Mouse (Mus musculus) intestine, embryonic 14.5 days (tissue): ENCODE data around the gene Hdac11. TPM values are rescaled to one million over a fixed set of nuclear protein-coding genes. Genes with fewer than 3 reads are reported as not detected.

Experiments used
- ATAC-seq: fragments of 200-750 bp; cut with Nextera tagmentation; replicated peaks from 2 replicates; pipeline ENCODE4 v1.8.0; 2017; ENCODE audit warnings: low read depth, moderate number of reproducible peaks, moderate TSS enrichment, moderate library complexity; ENCODE audit not compliant: low FRiP score, low TSS enrichment
- DNase-seq: peaks from one replicate; pipeline ENCODE4 v3.0.0-alpha.2; 2018; ENCODE audit warnings: low spot score
- H3K27ac ChIP-seq: fragments of 300-500 bp; sonication (generic); 2 replicates; pipeline ENCODE4 v1.5.1; 2014; ENCODE audit warnings: low read depth, mild to moderate bottlenecking, control low read depth
- H3K27me3 ChIP-seq: fragments of 300-500 bp; sonication (generic); replicated peaks from 2 replicates; pipeline ENCODE4 v1.6.1; 2014; ENCODE audit warnings: low read length, control low read depth; ENCODE audit not compliant: control insufficient read depth, insufficient read depth
- H3K36me3 ChIP-seq: fragments of 300-500 bp; sonication (generic); 2 replicates; pipeline ENCODE4 v1.6.1; 2014; ENCODE audit warnings: low read length, control low read depth; ENCODE audit not compliant: control insufficient read depth, insufficient read depth
- H3K4me1 ChIP-seq: fragments of 300-500 bp; sonication (generic); replicated peaks from 2 replicates; pipeline ENCODE4 v1.6.1; 2014; ENCODE audit warnings: low read length, control low read depth, mixed read lengths; ENCODE audit not compliant: control insufficient read depth, insufficient read depth
- H3K4me2 ChIP-seq: fragments of 300-500 bp; sonication (generic); 2 replicates; pipeline ENCODE4 v1.6.1; 2014; ENCODE audit warnings: low read length
- H3K4me3 ChIP-seq: fragments of 300-500 bp; sonication (generic); 2 replicates; pipeline ENCODE4 v1.5.1; 2014; ENCODE audit warnings: low read depth, low read length, control low read depth, mixed read lengths
- H3K9ac ChIP-seq: fragments of 300-500 bp; sonication (generic); 2 replicates; pipeline ENCODE4 v1.6.1; 2014; ENCODE audit warnings: mild to moderate bottlenecking, low read length
- H3K9me3 ChIP-seq: fragments of 300-500 bp; sonication (generic); 2 replicates; pipeline ENCODE4 v1.6.1; 2016; ENCODE audit warnings: low read length, control low read depth; ENCODE audit not compliant: control insufficient read depth
- WGBS: fragments of 180-500 bp; shearing (Covaris S2); extraction: QIAGEN DNeasy Blood & Tissue Kit; methylation state at CpG from one replicate; pipeline ENCODE4 v1.1.7; 2014; 5-methylcytosine and 5-hydroxymethylcytosine counted together
- polyA plus RNA-seq: library from polyadenylated mRNA; unstranded; fragments of >200 nt; fragmentation: Nextera tagmentation; extraction: Ambion mirVana; gene quantifications from 2 replicates; pipeline ENCODE4 v1.2.1, GENCODE M21; 2014

Gene Hdac11
- 9.6 and 9.7 TPM in 2 replicates for polyA plus RNA-seq

GRCm38 (mm10) chr6:91156554-91157236 is at the start of gene Hdac11:
Gene Hdac11 (plus strand): TSS chr6:91156665.
- Histone ChIP-seq H3K4me2 (peak within 1 kb of the TSS; percentile 76), H3K4me3 (peak within 1 kb of the TSS; percentile 55), H3K4me1 (peaks cover 20% of the 10 kb centered on the region), H3K27me3 (no peaks in the 10 kb centered on the region), H3K36me3 (0 out of 2 replicates have a peak, but pooled peaks cover 6% of the 10 kb centered on the region), H3K27ac (no peak within 1 kb of the TSS), H3K9ac (peak within 1 kb of the TSS; percentile 62), H3K9me3 (no peaks in the 10 kb centered on the region)
- DNase-seq (peak; percentile 88), ATAC-seq (peak; percentile 98)
- under 1% methylated on average over 35 of the region's 42 CpGs for WGBS

GRCm38 (mm10) chr6:91108301-91108916 is 48.1 kb upstream of the Hdac11 start:
- WGBS = 73% methylated on average over 3 of the region's 3 CpGs
- Histone ChIP-seq H3K9ac (no peak overlapping the region), H3K4me2 (no peak overlapping the region), H3K9me3 (no peaks in the 10 kb centered on the region), H3K36me3 (no peaks in the 10 kb centered on the region), H3K27me3 (no peaks in the 10 kb centered on the region), H3K4me3 (no peak overlapping the region), H3K4me1 (peaks cover 6% of the 10 kb centered on the region), H3K27ac (no peak overlapping the region)
- DNase-seq (no peak), ATAC-seq (no peak)

DNA sequence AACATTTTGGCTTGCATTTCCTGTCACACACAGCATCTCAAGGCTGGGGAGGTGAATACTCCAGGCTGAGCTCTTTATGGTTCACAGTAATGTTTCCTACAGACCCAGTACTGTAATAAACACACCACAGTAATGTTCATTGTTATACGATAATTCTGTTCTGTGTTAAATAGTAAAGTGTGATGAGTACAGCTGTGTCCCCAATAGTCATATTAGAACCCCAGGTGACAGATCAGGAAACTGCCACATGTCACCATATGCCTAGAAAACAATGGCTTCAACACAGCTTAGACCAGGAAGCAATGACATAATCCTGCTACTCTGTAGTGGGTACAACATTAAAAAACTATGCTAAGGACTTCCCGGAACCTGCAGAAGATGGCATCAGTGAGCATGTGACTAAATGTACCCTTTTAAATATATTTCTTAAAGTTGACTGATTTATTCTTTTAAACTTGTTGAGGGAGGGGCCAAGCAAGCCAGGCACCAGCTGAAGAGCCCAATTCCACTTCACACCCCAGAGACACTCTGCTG is 47.5 kb upstream of the Hdac11 start:
- Histone ChIP-seq H3K9me3 (no peaks in the 10 kb centered on the region), H3K4me2 (no peak overlapping the region), H3K9ac (no peak overlapping the region), H3K36me3 (no peaks in the 10 kb centered on the region), H3K27me3 (no peaks in the 10 kb centered on the region), H3K27ac (no peak overlapping the region), H3K4me3 (no peak overlapping the region), H3K4me1 (peaks cover 6% of the 10 kb centered on the region)
- ATAC-seq (no peak), DNase-seq (no peak)
- 85% methylated on average over 2 of the region's 2 CpGs for WGBS

GRCm38 (mm10) chr6:91109489-91109888 is 47.0 kb upstream of the Hdac11 start:
- H3K9me3 ChIP-seq = no peaks in the 10 kb centered on the region
- ATAC-seq = no peak
- peaks cover 5% of the 10 kb centered on the region for H3K4me1 ChIP-seq
- H3K36me3 ChIP-seq = no peaks in the 10 kb centered on the region
- H3K27me3 ChIP-seq = no peaks in the 10 kb centered on the region
- no peak for DNase-seq
- H3K4me2 ChIP-seq = no peak overlapping the region
- H3K4me3 ChIP-seq = no peak overlapping the region
- H3K9ac ChIP-seq = no peak overlapping the region
- H3K27ac ChIP-seq = no peak overlapping the region

- Histone ChIP-seq H3K27me3 (no peaks in the 10 kb centered on the region), H3K4me2 (no peak overlapping the region), H3K4me3 (no peak overlapping the region), H3K9me3 (no peaks in the 10 kb centered on the region), H3K27ac (no peak overlapping the region), H3K9ac (no peak overlapping the region), H3K36me3 (no peaks in the 10 kb centered on the region), H3K4me1 (peaks cover 11% of the 10 kb centered on the region; the same call in 1 of the 2 replicates)
- ATAC-seq (no peak), DNase-seq (no peak)
- WGBS = 59% methylated on average over 13 of the region's 13 CpGs
Observed at GRCm38 (mm10) chr6:91110323-91111020, 46.0 kb upstream of the Hdac11 start.

DNA sequence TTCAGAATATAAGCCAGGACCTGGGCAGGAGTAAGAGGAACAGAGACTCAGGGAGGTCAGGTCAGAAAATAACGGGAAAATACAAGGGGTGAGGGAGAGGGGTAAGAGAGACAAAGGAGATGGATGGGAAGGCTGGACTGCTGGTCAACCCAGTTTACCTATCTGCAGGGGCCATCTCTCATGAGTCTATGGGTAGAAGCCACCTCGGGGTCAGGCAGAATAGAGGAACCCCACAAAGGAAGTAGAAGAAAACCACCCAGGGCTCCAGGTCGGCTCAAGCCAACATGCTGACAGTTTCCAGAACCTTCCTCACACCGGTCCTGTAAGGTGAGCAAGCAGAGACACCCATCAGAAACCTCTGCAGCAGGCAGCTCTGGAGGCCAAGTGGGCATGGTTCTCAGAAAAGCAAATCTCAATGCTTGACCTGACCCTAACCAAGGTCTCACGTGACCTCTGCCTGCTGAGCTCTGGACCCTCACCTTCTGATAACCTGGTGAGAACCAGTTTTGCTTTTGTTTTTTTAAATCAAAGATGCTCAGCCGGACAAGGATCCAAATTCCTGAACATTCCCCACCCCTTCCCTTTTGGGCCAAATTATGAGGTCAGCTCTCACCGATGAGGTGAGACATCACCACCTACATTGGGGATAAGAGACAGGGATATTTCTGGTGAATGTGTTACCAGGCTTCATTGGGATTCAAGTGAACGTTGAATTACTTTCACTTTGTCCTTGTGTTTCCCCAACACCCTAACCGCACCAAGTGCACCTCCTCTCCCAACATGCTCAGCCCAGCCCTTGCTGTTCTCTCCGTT is 45.1 kb upstream of the Hdac11 start:
- no peak for ATAC-seq
- no peak for DNase-seq

DNA sequence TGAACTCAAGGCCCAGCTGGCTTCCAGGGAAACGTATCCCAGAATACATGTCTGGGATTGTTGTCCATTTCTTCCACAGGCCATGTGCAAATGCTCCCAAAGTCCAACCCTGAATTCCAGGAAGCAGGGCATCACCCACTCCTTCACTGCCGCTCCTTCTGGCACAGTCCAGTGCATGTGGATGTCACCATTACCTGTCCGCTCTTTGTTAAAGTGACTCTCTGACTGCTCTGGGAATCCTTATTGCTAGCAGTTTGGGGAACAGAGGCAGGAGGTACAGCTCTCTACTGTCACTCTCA is 44.6 kb upstream of the Hdac11 start:
- Histone ChIP-seq H3K27me3 (no peaks in the 10 kb centered on the region), H3K36me3 (no peaks in the 10 kb centered on the region), H3K9me3 (no peaks in the 10 kb centered on the region), H3K9ac (no peak overlapping the region), H3K4me2 (no peak overlapping the region), H3K4me1 (peaks cover 16% of the 10 kb centered on the region; the same call in 1 of the 2 replicates), H3K4me3 (no peak overlapping the region), H3K27ac (no peak overlapping the region)
- ATAC-seq (no peak), DNase-seq (no peak)
- 94% methylated on average over 3 of the region's 3 CpGs for WGBS

More for the DNA sequence above, 45.1 kb upstream of the Hdac11 start:
- no peaks in the 10 kb centered on the region for H3K9me3 ChIP-seq
- no peaks in the 10 kb centered on the region for H3K27me3 ChIP-seq
- peaks cover 16% of the 10 kb centered on the region; the same call in 1 of the 2 replicates for H3K4me1 ChIP-seq
- H3K4me2 ChIP-seq = no peak overlapping the region
- no peak overlapping the region for H3K27ac ChIP-seq
- 70% methylated on average over 10 of the region's 10 CpGs for WGBS
- H3K9ac ChIP-seq = no peak overlapping the region
- no peak overlapping the region for H3K4me3 ChIP-seq
- H3K36me3 ChIP-seq = no peaks in the 10 kb centered on the region

DNA sequence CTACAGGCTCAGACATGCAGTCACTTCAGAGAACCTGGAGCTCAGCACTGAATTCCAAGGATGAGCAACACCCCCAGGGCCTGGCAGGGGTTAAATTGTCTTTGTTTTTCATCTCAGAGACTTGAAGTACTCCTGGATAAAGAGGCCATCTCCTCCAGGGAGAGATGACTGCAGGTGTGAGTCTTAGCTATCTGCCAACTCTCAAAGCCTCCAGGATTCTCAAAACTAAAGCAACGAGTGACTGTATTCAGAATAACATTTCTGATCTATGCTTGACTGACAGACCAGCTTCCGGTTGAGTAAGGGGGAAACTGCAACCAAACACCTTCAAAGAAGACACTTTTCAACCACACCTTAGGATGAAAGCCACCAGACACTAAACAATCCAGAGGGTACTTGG is 41.7 kb upstream of the Hdac11 start:
- no peak for DNase-seq
- Histone ChIP-seq H3K27me3 (no peaks in the 10 kb centered on the region), H3K4me3 (no peak overlapping the region), H3K4me2 (no peak overlapping the region), H3K27ac (no peak overlapping the region), H3K9me3 (no peaks in the 10 kb centered on the region), H3K4me1 (peaks cover 16% of the 10 kb centered on the region; the same call in 1 of the 2 replicates), H3K36me3 (no peaks in the 10 kb centered on the region), H3K9ac (no peak overlapping the region)
- WGBS = 20% methylated on average over 2 of the region's 2 CpGs
- ATAC-seq = no peak
